Mouse (Mus musculus): ENCODE data around the gene Atp6v1c2.
A peak's percentile ranks its signal among the peaks of the same experiment; 100 is the strongest.

Atp6v1c2 gene

GRCm38 (mm10) chr12:17324549-17325470, 4.3 kb downstream of the Atp6v1c2 start:
- DNase-seq (ENCODE audit: low spot score) = peak; percentile 73

GRCm38 (mm10) chr12:17318453-17318852, 10.7 kb downstream of the Atp6v1c2 start:
- peak; percentile 53 for DNase-seq (ENCODE audit: low spot score)

GRCm38 (mm10) chr12:17317970-17318369, 11.2 kb downstream of the Atp6v1c2 start:
- peak; percentile 28 for DNase-seq (ENCODE audit: low spot score)

- DNase-seq (ENCODE audit: low spot score) = peak; percentile 89
Measured at GRCm38 (mm10) chr12:17316096-17316495, 13.1 kb downstream of the Atp6v1c2 start.

GRCm38 (mm10) chr12:17310852-17311839, 18.0 kb downstream of the Atp6v1c2 start:
- no peak for DNase-seq (ENCODE audit: low spot score)

- no peak for DNase-seq (ENCODE audit: low spot score)
Measured at GRCm38 (mm10) chr12:17308246-17308645, 20.9 kb downstream of the Atp6v1c2 start.

- DNase-seq (ENCODE audit: low spot score) = peak; percentile 61
Measured at GRCm38 (mm10) chr12:17305445-17305844, 23.7 kb downstream of the Atp6v1c2 start.

GRCm38 (mm10) chr12:17299902-17300301, 29.3 kb downstream of the Atp6v1c2 start:
- no peak for DNase-seq (ENCODE audit: low spot score)

GRCm38 (mm10) chr12:17296899-17297298, 32.3 kb downstream of the Atp6v1c2 start:
- no peak for DNase-seq (ENCODE audit: low spot score)

GRCm38 (mm10) chr12:17290569-17290968, 38.6 kb downstream of the Atp6v1c2 start:
- peak; percentile 83 for DNase-seq (ENCODE audit: low spot score)

GRCm38 (mm10) chr12:17289913-17290312, 39.2 kb downstream of the Atp6v1c2 start:
- DNase-seq (ENCODE audit: low spot score) = peak; percentile 65

GRCm38 (mm10) chr12:17289060-17289459, 40.1 kb downstream of the Atp6v1c2 start:
- DNase-seq (ENCODE audit: low spot score) = peak; percentile 32

GRCm38 (mm10) chr12:17288496-17288895, 40.7 kb downstream of the Atp6v1c2 start:
- DNase-seq (ENCODE audit: low spot score) = no peak

GRCm38 (mm10) chr12:17273841-17274240, 55.3 kb downstream of the Atp6v1c2 start:
- no peak for DNase-seq (ENCODE audit: low spot score)

- DNase-seq (ENCODE audit: low spot score) = peak; percentile 32
Measured at GRCm38 (mm10) chr12:17271272-17271671, 57.9 kb downstream of the Atp6v1c2 start.

GRCm38 (mm10) chr12:17267316-17267715, 61.8 kb downstream of the Atp6v1c2 start:
- no peak for DNase-seq (ENCODE audit: low spot score)

GRCm38 (mm10) chr12:17266673-17266990, 62.5 kb downstream of the Atp6v1c2 start:
- DNase-seq (ENCODE audit: low spot score) = no peak

- peak; percentile 94 for DNase-seq (ENCODE audit: low spot score)
Measured at GRCm38 (mm10) chr12:17265971-17266672, 63.0 kb downstream of the Atp6v1c2 start, which contains the start of gene Pdia6. TSS of gene Pdia6 (plus strand) at chr12:17266545.

GRCm38 (mm10) chr12:17264826-17265225, 64.3 kb downstream of the Atp6v1c2 start:
- DNase-seq (ENCODE audit: low spot score) = no peak

- no peak for DNase-seq (ENCODE audit: low spot score)
Measured at GRCm38 (mm10) chr12:17263881-17264280, 65.3 kb downstream of the Atp6v1c2 start.

GRCm38 (mm10) chr12:17261005-17261404, 68.2 kb downstream of the Atp6v1c2 start:
- DNase-seq (ENCODE audit: low spot score) = no peak

GRCm38 (mm10) chr12:17258431-17258830, 70.7 kb downstream of the Atp6v1c2 start:
- no peak for DNase-seq (ENCODE audit: low spot score)

Measured in lung, postnatal 25 days (tissue).